Mouse (Mus musculus): ENCODE data around the gene Ccl27a. TPM values are rescaled to one million over a fixed set of nuclear protein-coding genes. Genes with fewer than 3 reads are reported as not detected.
"Not testable (repeated sequence)": the region's sequence is repeated elsewhere in the genome, so short reads cannot be mapped to it uniquely, and the experiment has no call there.

Gene Ccl27a
- 79.4 and 84.8 TPM in 2 replicates for polyA plus RNA-seq (2014; fragmentation: Nextera tagmentation; extraction: Ambion mirVana)

DNA sequence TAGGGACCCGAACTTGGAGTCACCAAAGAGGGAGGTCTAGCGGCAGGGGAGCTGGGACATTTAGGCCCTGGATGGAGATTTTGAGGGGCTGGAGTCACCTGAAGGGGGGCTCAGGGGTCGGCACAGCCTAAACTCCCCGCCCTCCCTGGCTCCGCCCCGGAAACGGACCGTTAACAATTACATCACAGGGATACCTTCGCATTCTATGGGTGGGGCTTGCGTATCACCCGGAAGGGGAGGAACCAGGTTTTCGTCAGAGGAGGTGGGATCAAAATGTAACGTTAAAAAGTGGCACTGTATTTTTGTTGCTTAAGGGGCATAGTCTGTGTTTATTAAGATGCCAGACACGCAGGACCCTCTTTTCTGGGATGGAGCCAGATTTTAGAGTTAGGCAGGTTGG lies at the start of gene Ccl27a:
Ccl27a (minus strand) TSS at position 246 of the 400 bp plus-strand sequence.
- Histone ChIP-seq H3K4me3 (ENCODE audit: low read depth, low read length) (peak within 1 kb of the TSS; percentile 34), H3K9ac (ENCODE audit: low read depth, low read length) (0 out of 2 replicates have a peak within 1 kb of the TSS, but pooled peaks have one; percentile 37), H3K4me2 (replicated peaks; ENCODE audit: low read depth, low read length) (peak within 1 kb of the TSS; percentile 43)
- H3K36me3 ChIP-seq (ENCODE audit: control insufficient read depth, insufficient read depth, low read length); H3K4me1 ChIP-seq (replicated peaks; ENCODE audit: control insufficient read depth, insufficient read depth, low read length); ATAC-seq (ENCODE audit: low FRiP score); H3K9me3 ChIP-seq (ENCODE audit: control insufficient read depth, low read length); H3K27me3 ChIP-seq (ENCODE audit: control insufficient read depth, insufficient read depth, low read length); H3K27ac ChIP-seq (ENCODE audit: low read depth, low read length): not testable (repeated sequence)
- peak; percentile 90 for DNase-seq (ENCODE audit: low spot score)
- WGBS, result under 1% methylated on average over 12 of the region's 14 CpGs

DNA sequence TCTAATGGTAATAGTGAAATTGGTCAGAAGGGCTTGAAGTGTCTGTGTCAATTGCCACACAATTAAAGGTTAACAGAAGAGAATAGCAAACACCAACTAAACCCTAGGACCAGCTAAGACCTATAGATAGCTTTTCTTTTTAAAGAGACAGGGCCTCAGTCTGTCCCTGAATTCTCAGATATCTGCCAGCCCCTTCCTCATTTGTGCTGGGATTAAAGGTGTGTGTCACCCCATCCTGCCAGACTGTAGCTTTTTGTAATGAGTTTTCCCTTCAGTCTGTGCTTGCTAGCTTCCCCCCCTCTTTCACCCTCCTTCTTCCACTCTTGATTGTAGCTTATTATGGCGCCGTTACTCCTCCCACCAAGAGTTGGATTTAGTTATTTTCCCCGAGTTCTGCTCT lies 9.2 kb upstream of the Ccl27a start:
- DNase-seq (ENCODE audit: low spot score); H3K27me3 ChIP-seq (ENCODE audit: control insufficient read depth, insufficient read depth, low read length); H3K4me2 ChIP-seq (replicated peaks; ENCODE audit: low read depth, low read length); H3K36me3 ChIP-seq (ENCODE audit: control insufficient read depth, insufficient read depth, low read length); H3K9me3 ChIP-seq (ENCODE audit: control insufficient read depth, low read length); H3K4me3 ChIP-seq (ENCODE audit: low read depth, low read length); H3K9ac ChIP-seq (ENCODE audit: low read depth, low read length); H3K4me1 ChIP-seq (replicated peaks; ENCODE audit: control insufficient read depth, insufficient read depth, low read length); H3K27ac ChIP-seq (ENCODE audit: low read depth, low read length); ATAC-seq (ENCODE audit: low FRiP score): not testable (repeated sequence)
- 43% methylated on average over 3 of the region's 3 CpGs for WGBS

DNA sequence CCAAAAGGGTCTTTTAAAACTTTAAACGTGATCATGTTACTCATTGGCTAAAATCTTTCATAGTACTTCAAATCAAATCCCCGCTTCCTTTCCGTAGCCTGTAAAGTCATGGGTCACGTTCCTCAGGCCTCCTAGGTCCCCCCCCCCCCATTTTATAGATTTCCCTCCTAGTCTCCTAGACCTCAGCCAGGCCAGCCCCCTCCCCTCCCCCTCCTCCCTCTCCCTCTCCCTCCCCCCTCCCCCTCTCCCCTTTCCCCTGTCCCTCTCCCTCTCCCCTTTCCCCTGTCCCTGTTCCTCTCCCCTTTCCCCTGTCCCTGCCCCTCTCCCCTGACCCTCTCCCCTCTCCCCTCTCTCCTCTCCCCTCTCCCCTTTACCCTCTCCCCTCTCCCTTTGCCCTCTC lies 8.7 kb upstream of the Ccl27a start:
- 14% methylated on average over 4 of the region's 4 CpGs for WGBS
- H3K9me3 ChIP-seq (ENCODE audit: control insufficient read depth, low read length); H3K27me3 ChIP-seq (ENCODE audit: control insufficient read depth, insufficient read depth, low read length); H3K9ac ChIP-seq (ENCODE audit: low read depth, low read length); H3K36me3 ChIP-seq (ENCODE audit: control insufficient read depth, insufficient read depth, low read length); H3K4me3 ChIP-seq (ENCODE audit: low read depth, low read length); ATAC-seq (ENCODE audit: low FRiP score); H3K4me1 ChIP-seq (replicated peaks; ENCODE audit: control insufficient read depth, insufficient read depth, low read length); H3K27ac ChIP-seq (ENCODE audit: low read depth, low read length); DNase-seq (ENCODE audit: low spot score); H3K4me2 ChIP-seq (replicated peaks; ENCODE audit: low read depth, low read length): not testable (repeated sequence)

DNA sequence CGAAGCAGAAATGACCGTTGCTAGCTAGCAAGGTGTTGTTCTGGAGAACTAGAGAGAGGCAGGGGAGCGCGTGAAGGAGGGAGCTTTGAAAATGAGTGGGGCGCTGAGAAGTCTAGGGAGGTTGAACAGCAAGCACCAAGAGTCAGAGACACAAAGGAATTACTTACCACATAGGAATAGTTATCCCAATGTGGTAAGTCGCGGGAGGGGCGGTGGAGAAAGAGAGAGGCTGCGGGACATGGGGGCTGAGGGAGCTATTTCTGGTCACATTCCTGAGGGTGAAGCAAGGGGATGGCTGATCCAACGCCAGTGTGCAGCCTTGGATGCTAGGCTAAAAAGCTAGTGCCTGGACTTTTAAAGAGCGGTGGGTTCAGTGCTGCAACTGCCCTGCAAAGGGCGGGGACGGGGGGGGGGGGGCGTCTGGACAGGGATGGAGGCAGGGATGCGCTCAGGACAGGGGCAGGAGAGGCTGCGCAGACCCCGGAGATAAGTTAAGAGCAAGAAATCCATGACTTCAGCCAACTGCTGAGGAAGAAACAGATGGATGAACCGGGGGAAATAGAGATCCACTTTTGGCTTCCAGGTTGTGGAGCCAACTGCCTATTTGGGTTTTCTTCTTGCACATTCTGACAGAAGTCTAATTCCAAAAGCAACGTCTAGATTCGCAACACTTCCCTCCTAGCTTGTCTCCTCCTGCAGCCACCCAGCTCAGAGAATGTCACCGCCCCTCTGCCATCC lies 7.9 kb upstream of the Ccl27a start:
- DNase-seq (ENCODE audit: low spot score); H3K4me1 ChIP-seq (replicated peaks; ENCODE audit: control insufficient read depth, insufficient read depth, low read length); H3K9ac ChIP-seq (ENCODE audit: low read depth, low read length); ATAC-seq (ENCODE audit: low FRiP score); H3K9me3 ChIP-seq (ENCODE audit: control insufficient read depth, low read length); H3K4me3 ChIP-seq (ENCODE audit: low read depth, low read length); H3K27ac ChIP-seq (ENCODE audit: low read depth, low read length); H3K4me2 ChIP-seq (replicated peaks; ENCODE audit: low read depth, low read length); H3K36me3 ChIP-seq (ENCODE audit: control insufficient read depth, insufficient read depth, low read length); H3K27me3 ChIP-seq (ENCODE audit: control insufficient read depth, insufficient read depth, low read length): not testable (repeated sequence)
- 21% methylated on average over 16 of the region's 21 CpGs for WGBS

DNA sequence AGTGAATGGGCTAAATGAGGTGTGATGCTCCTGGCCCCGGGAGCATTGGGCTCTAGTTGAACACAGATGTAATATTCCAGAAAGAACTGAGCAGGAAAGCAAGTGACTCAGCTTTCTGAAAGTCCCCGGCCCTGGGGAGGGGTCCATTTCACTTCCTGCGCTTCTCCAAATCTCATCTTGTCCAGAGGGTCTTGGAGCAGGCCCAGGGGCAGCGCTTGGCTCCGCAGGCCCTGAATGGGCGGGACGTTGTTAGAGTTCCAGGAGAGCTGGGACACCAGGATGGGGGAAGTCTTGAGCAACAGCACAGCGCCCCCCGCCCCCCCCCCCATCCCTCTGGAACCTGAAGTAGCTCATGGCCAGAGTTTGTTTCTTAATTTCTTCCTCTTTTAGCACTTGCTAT lies 7.2 kb upstream of the Ccl27a start:
- not testable (repeated sequence) for DNase-seq (ENCODE audit: low spot score); H3K36me3 ChIP-seq (ENCODE audit: control insufficient read depth, insufficient read depth, low read length); H3K27ac ChIP-seq (ENCODE audit: low read depth, low read length); H3K4me1 ChIP-seq (replicated peaks; ENCODE audit: control insufficient read depth, insufficient read depth, low read length); ATAC-seq (ENCODE audit: low FRiP score); H3K4me2 ChIP-seq (replicated peaks; ENCODE audit: low read depth, low read length); H3K9ac ChIP-seq (ENCODE audit: low read depth, low read length); H3K27me3 ChIP-seq (ENCODE audit: control insufficient read depth, insufficient read depth, low read length); H3K4me3 ChIP-seq (ENCODE audit: low read depth, low read length); H3K9me3 ChIP-seq (ENCODE audit: control insufficient read depth, low read length)
- WGBS, result 23% methylated on average over 8 of the region's 9 CpGs

DNA sequence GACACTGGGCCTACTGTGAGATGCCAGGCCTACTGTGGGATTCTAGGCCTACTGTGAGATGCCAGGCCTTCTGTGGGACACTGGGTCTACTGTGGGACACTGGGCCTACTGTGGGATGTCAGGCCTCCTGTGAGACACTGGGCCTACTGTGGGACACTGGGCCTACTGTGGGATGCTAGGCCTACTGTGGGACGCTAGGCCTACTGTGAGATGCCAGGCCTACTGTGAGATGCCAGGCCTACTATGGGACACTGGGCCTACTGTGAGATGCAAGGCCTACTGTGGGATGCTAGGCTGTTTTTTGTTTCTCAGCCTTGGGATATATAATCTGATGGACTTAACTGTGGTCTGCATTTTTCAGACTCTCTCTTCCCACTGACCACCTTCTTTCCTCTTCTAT lies 1.8 kb upstream of the Ccl27a start:
- not testable (repeated sequence) for H3K27ac ChIP-seq (ENCODE audit: low read depth, low read length); ATAC-seq (ENCODE audit: low FRiP score); H3K4me2 ChIP-seq (replicated peaks; ENCODE audit: low read depth, low read length); H3K4me3 ChIP-seq (ENCODE audit: low read depth, low read length); H3K27me3 ChIP-seq (ENCODE audit: control insufficient read depth, insufficient read depth, low read length); H3K4me1 ChIP-seq (replicated peaks; ENCODE audit: control insufficient read depth, insufficient read depth, low read length); H3K9me3 ChIP-seq (ENCODE audit: control insufficient read depth, low read length); DNase-seq (ENCODE audit: low spot score); H3K9ac ChIP-seq (ENCODE audit: low read depth, low read length); H3K36me3 ChIP-seq (ENCODE audit: control insufficient read depth, insufficient read depth, low read length)
- 75% methylated on average over 1 of the region's 1 CpGs for WGBS

DNA sequence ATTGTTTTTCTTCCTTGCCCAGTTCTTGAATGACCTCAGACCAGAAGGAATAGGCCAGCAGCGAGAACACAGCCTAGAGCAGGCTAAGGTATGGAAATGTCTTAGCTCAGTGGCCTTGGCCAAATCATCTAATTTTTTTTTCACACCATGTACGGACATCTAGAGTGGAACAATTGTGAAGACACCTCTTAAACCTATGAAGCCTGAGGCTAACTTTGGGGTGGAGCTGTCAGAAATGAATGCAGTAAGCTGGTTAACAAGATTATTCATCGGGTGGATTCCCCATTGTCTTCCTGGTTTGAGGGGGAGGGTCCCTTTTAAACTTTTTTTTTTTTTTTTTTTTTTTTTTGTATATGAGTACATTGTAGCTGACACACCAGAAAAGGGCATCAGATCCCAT lies 459 bp upstream of the Ccl27a start:
- H3K36me3 ChIP-seq (ENCODE audit: control insufficient read depth, insufficient read depth, low read length); ATAC-seq (ENCODE audit: low FRiP score): not testable (repeated sequence)
- 66% methylated on average over 3 of the region's 3 CpGs for WGBS

DNA sequence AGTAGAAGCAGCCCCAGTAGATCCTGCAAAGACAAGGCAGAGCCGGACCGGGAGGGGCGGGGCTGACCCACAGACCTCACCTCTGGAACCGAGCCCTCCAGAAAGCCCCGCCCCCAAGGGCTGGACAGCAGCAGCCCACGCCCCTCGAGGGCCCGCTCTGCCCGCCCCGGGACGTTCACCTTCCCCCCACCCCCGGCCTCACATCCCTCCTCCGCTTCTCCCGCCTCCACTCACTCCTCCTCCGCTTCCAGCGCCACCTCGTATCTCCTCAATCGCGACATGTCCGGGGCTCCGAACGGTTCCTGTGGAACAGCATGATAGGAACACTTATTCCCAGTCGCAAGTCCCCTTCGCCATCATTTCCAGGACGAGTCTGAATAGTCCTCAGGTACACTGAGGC lies 545 bp downstream of the Ccl27a start:
- DNase-seq (ENCODE audit: low spot score), result peak; percentile 60
- not testable (repeated sequence) for H3K9me3 ChIP-seq (ENCODE audit: control insufficient read depth, low read length); H3K4me1 ChIP-seq (replicated peaks; ENCODE audit: control insufficient read depth, insufficient read depth, low read length); ATAC-seq (ENCODE audit: low FRiP score); H3K27ac ChIP-seq (ENCODE audit: low read depth, low read length); H3K27me3 ChIP-seq (ENCODE audit: control insufficient read depth, insufficient read depth, low read length); H3K36me3 ChIP-seq (ENCODE audit: control insufficient read depth, insufficient read depth, low read length)
- H3K4me3 ChIP-seq (ENCODE audit: low read depth, low read length), result peak overlapping the region; percentile 34
- H3K9ac ChIP-seq (ENCODE audit: low read depth, low read length), result 0 out of 2 replicates have a peak overlapping the region, but pooled peaks have one; percentile 37
- 1% methylated on average over 13 of the region's 25 CpGs for WGBS
- H3K4me2 ChIP-seq (replicated peaks; ENCODE audit: low read depth, low read length), result peak overlapping the region; percentile 37

More for the DNA sequence above, 459 bp upstream of the Ccl27a start:
- not testable (repeated sequence) for H3K4me1 ChIP-seq (replicated peaks; ENCODE audit: control insufficient read depth, insufficient read depth, low read length); H3K27ac ChIP-seq (ENCODE audit: low read depth, low read length); H3K9ac ChIP-seq (ENCODE audit: low read depth, low read length); H3K9me3 ChIP-seq (ENCODE audit: control insufficient read depth, low read length); DNase-seq (ENCODE audit: low spot score); H3K27me3 ChIP-seq (ENCODE audit: control insufficient read depth, insufficient read depth, low read length)
- peak overlapping the region; percentile 43 for H3K4me2 ChIP-seq (replicated peaks; ENCODE audit: low read depth, low read length)
- peak overlapping the region; percentile 34 for H3K4me3 ChIP-seq (ENCODE audit: low read depth, low read length)

DNA sequence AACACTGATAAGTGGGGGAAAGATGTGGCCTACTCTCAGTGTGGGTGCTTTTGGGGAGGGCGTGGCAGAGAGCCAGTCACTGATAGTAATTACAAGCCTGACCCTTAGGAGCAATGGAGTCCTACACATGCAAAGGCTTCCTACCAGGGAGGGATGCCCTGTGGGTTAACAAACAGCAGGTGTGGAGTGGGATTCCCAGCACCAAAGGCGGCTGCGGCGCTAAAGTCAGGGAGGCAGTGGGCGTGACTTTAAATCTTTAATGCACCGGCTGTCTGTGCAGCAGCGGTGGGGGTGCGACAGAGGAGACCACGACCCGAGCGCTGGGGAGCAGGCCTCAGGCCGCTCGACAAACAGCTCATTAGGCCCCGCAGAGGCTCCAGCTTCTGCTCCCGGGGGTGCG lies 1.1 kb downstream of the Ccl27a start:
- DNase-seq (ENCODE audit: low spot score), result peak; percentile 21

More for the DNA sequence above, 1.1 kb downstream of the Ccl27a start:
- H3K27ac ChIP-seq (ENCODE audit: low read depth, low read length); H3K4me1 ChIP-seq (replicated peaks; ENCODE audit: control insufficient read depth, insufficient read depth, low read length); ATAC-seq (ENCODE audit: low FRiP score); H3K27me3 ChIP-seq (ENCODE audit: control insufficient read depth, insufficient read depth, low read length); H3K9me3 ChIP-seq (ENCODE audit: control insufficient read depth, low read length); H3K36me3 ChIP-seq (ENCODE audit: control insufficient read depth, insufficient read depth, low read length); H3K9ac ChIP-seq (ENCODE audit: low read depth, low read length): not testable (repeated sequence)
- 0 out of 2 replicates have a peak overlapping the region, but pooled peaks have one; percentile 18 for H3K4me2 ChIP-seq (replicated peaks; ENCODE audit: low read depth, low read length)
- 1% methylated on average over 5 of the region's 16 CpGs for WGBS
- peak overlapping the region; percentile 13; the same call in 1 of the 2 replicates for H3K4me3 ChIP-seq (ENCODE audit: low read depth, low read length)

All from hindbrain, embryonic 11.5 days (tissue).